Mouse (Mus musculus) CH12.LX (cell line): ENCODE results near the gene Ptpn11.

Experiments used
- CHD2 ChIP-seq: IDR thresholded peaks from 2 replicates; pipeline ENCODE4 v1.6.1; 2011; ENCODE audit warnings: low read length, improper control_type of control experiment
- CTCF ChIP-seq, 2 experiments: IDR thresholded peaks in 1 of 2; conservative IDR thresholded peaks in 1 of 2; 2 replicates each; pipeline ENCODE4 v1.5.1; 2011 to 2012; ENCODE audit warnings: low read depth in 2 of 2, low read length in 2 of 2, improper control_type of control experiment in 1 of 2, inconsistent platforms in 1 of 2, mild to moderate bottlenecking in 1 of 2, moderate library complexity in 1 of 2
- E2F4 ChIP-seq: IDR thresholded peaks from 2 replicates; pipeline ENCODE4 v1.6.1; 2011; ENCODE audit warnings: low read depth, low read length, improper control_type of control experiment; ENCODE audit not compliant: insufficient replicate concordance
- EP300 ChIP-seq: IDR thresholded peaks from 2 replicates; pipeline ENCODE4 v1.6.1; 2011; ENCODE audit warnings: low read length, improper control_type of control experiment
- ETS1 ChIP-seq: conservative IDR thresholded peaks from 2 replicates; pipeline ENCODE4 v1.6.1; 2012; ENCODE audit warnings: low read depth, mild to moderate bottlenecking, inconsistent platforms, low read length, improper control_type of control experiment, moderate library complexity
- JUN ChIP-seq: IDR thresholded peaks from 2 replicates; pipeline ENCODE4 v1.6.1; 2011; ENCODE audit warnings: low read depth, mild to moderate bottlenecking, low read length, improper control_type of control experiment, moderate library complexity; ENCODE audit not compliant: insufficient read depth
- MAFK ChIP-seq: IDR thresholded peaks from 2 replicates; pipeline ENCODE4 v1.6.1; 2011; ENCODE audit warnings: low read length, improper control_type of control experiment; ENCODE audit not compliant: insufficient replicate concordance
- NRF1 ChIP-seq: IDR thresholded peaks from 2 replicates; pipeline ENCODE4 v1.6.1; 2014; ENCODE audit warnings: low read depth, mild to moderate bottlenecking, inconsistent platforms, low read length, improper control_type of control experiment, moderate library complexity
- POLR2A ChIP-seq: IDR thresholded peaks from 2 replicates; pipeline ENCODE4 v1.6.1; 2011; ENCODE audit warnings: low read depth, mild to moderate bottlenecking, improper control_type of control experiment, low read length
- ZMIZ1 ChIP-seq: IDR thresholded peaks from 2 replicates; pipeline ENCODE4 v1.6.1; 2012; ENCODE audit warnings: low read depth, mild to moderate bottlenecking, inconsistent platforms, low read length, improper control_type of control experiment

- TF ChIP-seq POLR2A (no peak), CTCF (conservative IDR thresholded peaks at IDR 0.05 in 1 of 2, IDR thresholded peaks at IDR 0.05 in 1 of 2; ENCODE audit: low read depth in 2 of 2, low read length in 2 of 2) (no peak), E2F4 (no peak), CHD2 (no peak), MAFK (no peak), NRF1 (no peak), EP300 (no peak), ETS1 (no peak), ZMIZ1 (no peak), JUN (no peak)
These were observed 72.9 kb downstream of the Ptpn11 start for GRCm38 (mm10) chr5:121118345-121118744.
